Mouse (Mus musculus): ENCODE results near the gene Olfr303. TPM values are rescaled to one million over a fixed set of nuclear protein-coding genes. Genes with fewer than 3 reads are reported as not detected.

Olfr303 gene
- total and polyA plus RNA-seq, 3 experiments: not detected

DNA sequence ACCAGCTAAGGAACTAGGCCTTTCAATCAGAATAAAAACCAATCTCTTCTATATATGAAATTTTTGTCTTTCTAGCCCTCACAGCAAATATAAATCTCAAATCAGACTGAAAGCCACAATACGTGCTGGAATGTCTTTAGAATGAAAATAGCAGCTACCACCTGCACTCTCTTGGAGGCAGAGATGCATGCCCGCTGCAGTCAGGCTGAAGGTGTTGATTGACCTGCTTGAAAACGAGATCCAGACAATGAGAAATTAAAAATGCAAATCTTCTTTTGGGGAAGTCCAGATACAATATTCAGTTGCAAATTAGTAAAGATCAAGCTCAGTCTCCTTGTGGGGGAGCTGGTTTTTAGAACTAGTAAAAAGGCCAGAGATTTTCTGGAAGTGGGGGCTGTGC is 53.3 kb downstream of the Olfr303 start:
- Histone ChIP-seq H3K4me3 (replicated peaks in 1 of 3; ENCODE audit: low read depth in 2 of 3, low read length in 2 of 3, poor library complexity in 1 of 3) (no peak overlapping the region), H3K27me3 (replicated peaks) (no peaks in the 10 kb centered on the region), H3K36me3 (replicated peaks in 1 of 2; ENCODE audit: control insufficient read depth in 1 of 2, insufficient read depth in 1 of 2, low read length in 1 of 2) (no peaks in the 10 kb centered on the region), H3K79me2 (replicated peaks; ENCODE audit: control insufficient read depth, extremely low read depth, insufficient read depth, poor library complexity, severe bottlenecking) (no peaks in the 10 kb centered on the region), H3K9ac (ENCODE audit: insufficient read depth, low read depth) (no peak overlapping the region), H3K4me2 (ENCODE audit: insufficient read depth, low read depth, poor library complexity, severe bottlenecking) (no peak overlapping the region), H3K9me3 (replicated peaks; ENCODE audit: low read length) (peaks cover 17% of the 10 kb centered on the region), H3K4me1 (ENCODE audit: control insufficient read depth in 1 of 2, insufficient read depth in 2 of 2) (no peaks in the 10 kb centered on the region), H3K27ac (ENCODE audit: insufficient read depth, low read depth) (no peak overlapping the region)
- DNase-seq (ENCODE audit: extremely low read depth): no peak
- in situ Hi-C loops (cut with MboI; ENCODE audit: low pct_ligation_motif_present, low pct_unique_long_range_greater_than_20kb, low sequenced_read_pairs) (no loop called here), dilution Hi-C loops (cut with MboI; ENCODE audit: extremely low pct_ligation_motif_present, extremely low pct_unique_long_range_greater_than_20kb, low sequenced_read_pairs) (no loop called here)
- TF ChIP-seq HCFC1 (IDR thresholded peaks at IDR 0.05; ENCODE audit: low read depth, low read length): no peak
- no peak for TF ChIP-seq GABPA (IDR thresholded peaks at IDR 0.05; ENCODE audit: insufficient replicate concordance, low read depth, low read length)
- TF ChIP-seq BHLHE40 (IDR thresholded peaks at IDR 0.05; ENCODE audit: low read depth, low read length): no peak
- no peak for TF ChIP-seq TCF12 (IDR thresholded peaks at IDR 0.05; ENCODE audit: low read depth, low read length)
- TF ChIP-seq CHD1 (IDR thresholded peaks at IDR 0.05; ENCODE audit: low read depth, low read length): no peak
- no peak for TF ChIP-seq ZKSCAN1 (IDR thresholded peaks at IDR 0.05; ENCODE audit: borderline replicate concordance, low read depth, low read length)
- no peak for TF ChIP-seq NRF1 (IDR thresholded peaks at IDR 0.05; ENCODE audit: low read depth, low read length)
- TF ChIP-seq JUN (IDR thresholded peaks at IDR 0.05; ENCODE audit: insufficient read depth, low read depth, low read length): no peak
- no peak for TF ChIP-seq USF2 (conservative IDR thresholded peaks at IDR 0.05; ENCODE audit: low read depth, low read length)
- no peak for TF ChIP-seq JUND (conservative IDR thresholded peaks at IDR 0.05; ENCODE audit: low read depth, low read length)
- TF ChIP-seq SIN3A (IDR thresholded peaks at IDR 0.05; ENCODE audit: low read length): no peak
- no peak for TF ChIP-seq NELFE (IDR thresholded peaks at IDR 0.05; ENCODE audit: low read depth, low read length)
- no peak for TF ChIP-seq ELF1 (IDR thresholded peaks at IDR 0.05; ENCODE audit: low read depth, low read length)
- TF ChIP-seq USF1 (IDR thresholded peaks at IDR 0.05; ENCODE audit: low read depth, low read length): no peak
- TF ChIP-seq MAFK (IDR thresholded peaks at IDR 0.05; ENCODE audit: insufficient replicate concordance, low read length): no peak
- no peak for TF ChIP-seq ZNF384 (IDR thresholded peaks at IDR 0.05; ENCODE audit: low read depth, low read length)

DNA sequence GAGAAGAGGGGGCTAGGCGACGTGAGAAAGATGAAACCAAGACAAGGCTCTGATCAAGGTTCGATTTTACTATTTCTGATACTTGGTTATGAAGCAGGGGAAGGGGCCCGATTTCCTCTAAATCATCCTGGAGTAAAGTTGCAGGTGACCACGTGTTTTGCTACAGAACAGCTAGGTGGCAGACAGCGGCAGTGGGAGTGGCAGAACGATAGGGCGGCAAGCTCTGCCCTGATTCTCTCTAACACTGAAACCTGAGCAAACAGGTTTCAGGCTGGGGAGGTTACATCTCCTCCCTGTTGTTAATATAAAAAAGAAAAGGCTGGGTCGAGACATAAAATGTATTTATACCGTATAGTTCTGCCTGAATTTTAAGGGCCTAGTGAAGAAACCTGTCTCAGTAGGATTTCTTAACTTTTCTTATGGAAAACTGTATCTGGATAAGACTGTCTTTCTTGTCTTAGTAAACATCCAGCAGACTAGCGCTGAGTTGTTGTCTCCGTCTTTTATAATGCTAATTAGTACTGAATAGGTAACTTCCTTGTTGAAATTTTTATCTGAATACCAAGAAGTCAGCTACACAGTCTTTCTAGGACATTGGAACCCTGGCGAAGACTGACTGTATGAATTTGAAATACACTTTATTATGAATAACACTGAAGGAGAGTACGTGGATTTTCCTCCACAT is 54.6 kb downstream of the Olfr303 start:
- Histone ChIP-seq H3K4me1 (ENCODE audit: control insufficient read depth in 1 of 2, insufficient read depth in 2 of 2) (no peaks in the 10 kb centered on the region), H3K36me3 (replicated peaks in 1 of 2; ENCODE audit: control insufficient read depth in 1 of 2, insufficient read depth in 1 of 2, low read length in 1 of 2) (no peaks in the 10 kb centered on the region), H3K4me3 (replicated peaks in 1 of 3; ENCODE audit: low read depth in 2 of 3, low read length in 2 of 3, poor library complexity in 1 of 3) (no peak overlapping the region), H3K9ac (ENCODE audit: insufficient read depth, low read depth) (no peak overlapping the region), H3K4me2 (ENCODE audit: insufficient read depth, low read depth, poor library complexity, severe bottlenecking) (no peak overlapping the region), H3K9me3 (replicated peaks; ENCODE audit: low read length) (peaks cover 11% of the 10 kb centered on the region), H3K79me2 (replicated peaks; ENCODE audit: control insufficient read depth, extremely low read depth, insufficient read depth, poor library complexity, severe bottlenecking) (no peaks in the 10 kb centered on the region), H3K27ac (ENCODE audit: insufficient read depth, low read depth) (no peak overlapping the region), H3K27me3 (replicated peaks) (no peaks in the 10 kb centered on the region)
- TF ChIP-seq USF1 (IDR thresholded peaks at IDR 0.05; ENCODE audit: low read depth, low read length) (no peak), ETS1 (conservative IDR thresholded peaks at IDR 0.05; ENCODE audit: low read depth, low read length) (no peak), EP300 (IDR thresholded peaks at IDR 0.05; ENCODE audit: low read length) (no peak), NRF1 (IDR thresholded peaks at IDR 0.05; ENCODE audit: low read depth, low read length) (no peak), UBTF (IDR thresholded peaks at IDR 0.05; ENCODE audit: low read depth, low read length) (no peak), CTCF (conservative IDR thresholded peaks at IDR 0.05 in 1 of 2, IDR thresholded peaks at IDR 0.05 in 1 of 2; ENCODE audit: low read depth in 2 of 2, low read length in 2 of 2) (no peak), MAFK (IDR thresholded peaks at IDR 0.05; ENCODE audit: insufficient replicate concordance, low read length) (no peak), USF2 (conservative IDR thresholded peaks at IDR 0.05; ENCODE audit: low read depth, low read length) (no peak), KAT2A (IDR thresholded peaks at IDR 0.05; ENCODE audit: insufficient replicate concordance, low read length) (no peak), CHD2 (IDR thresholded peaks at IDR 0.05; ENCODE audit: low read length) (no peak), PAX5 (IDR thresholded peaks at IDR 0.05; ENCODE audit: low read length) (no peak), SMC3 (IDR thresholded peaks at IDR 0.05; ENCODE audit: low read depth, low read length) (no peak), BHLHE40 (IDR thresholded peaks at IDR 0.05; ENCODE audit: low read depth, low read length) (no peak), TCF12 (IDR thresholded peaks at IDR 0.05; ENCODE audit: low read depth, low read length) (no peak), MYC (IDR thresholded peaks at IDR 0.05; ENCODE audit: low read depth, low read length) (no peak), E2F4 (IDR thresholded peaks at IDR 0.05; ENCODE audit: insufficient replicate concordance, low read depth, low read length) (no peak), POLR2AphosphoS2 (IDR thresholded peaks at IDR 0.05; ENCODE audit: low read depth, low read length) (no peak), MAZ (IDR thresholded peaks at IDR 0.05; ENCODE audit: low read depth, low read length) (no peak), CHD1 (IDR thresholded peaks at IDR 0.05; ENCODE audit: low read depth, low read length) (no peak), RAD21 (IDR thresholded peaks at IDR 0.05; ENCODE audit: low read depth, low read length) (no peak)
- dilution Hi-C loops (cut with MboI; ENCODE audit: extremely low pct_ligation_motif_present, extremely low pct_unique_long_range_greater_than_20kb, low sequenced_read_pairs) (no loop called here), in situ Hi-C loops (cut with MboI; ENCODE audit: low pct_ligation_motif_present, low pct_unique_long_range_greater_than_20kb, low sequenced_read_pairs) (no loop called here)
- DNase-seq (ENCODE audit: extremely low read depth): no peak
